Mouse (Mus musculus) liver, embryonic 14.5 days (tissue): ENCODE measurements around the gene Chat.

Experiments
- CTCF ChIP-seq: IDR thresholded peaks from 2 replicates; pipeline ENCODE4 v1.5.1; 2016; ENCODE audit warnings: antibody characterized with exemption, low read depth, control low read depth
- EP300 ChIP-seq: IDR thresholded peaks from 2 replicates; pipeline ENCODE4 v1.6.1; 2016; ENCODE audit warnings: antibody characterized with exemption, low read depth

- TF ChIP-seq EP300 (no peak), CTCF (no peak)
Measured at GRCm38 (mm10) chr14:32369756-32370155, 96.0 kb downstream of the Chat start.
